In genomic region chr11:79756305-79756846, GRCm38 (mm10) we compare ENCODE assay signal across 20 mouse cellular contexts.
"Had no signal": no experiment of that assay in that cellular context is flagged by ENCODE, and none has a peak within 500 bp of the region (broad histone marks: within the 10 kb centered on the region; RNA-seq: fewer than 3 reads in every experiment).

No protein-coding gene starts in this region.

- H3K4me1 ChIP-seq: neural tube, embryonic 13.5 days had no signal

- H3K9me3 ChIP-seq: kidney, embryonic 15.5 days; limb, embryonic 12.5 days; limb, embryonic 15.5 days; liver, embryonic 13.5 days; neural tube, embryonic 13.5 days had no signal

- H3K4me2 ChIP-seq: kidney, embryonic 15.5 days; limb, embryonic 12.5 days; limb, embryonic 15.5 days; liver, embryonic 13.5 days; midbrain, embryonic 11.5 days; neural tube, embryonic 13.5 days had no signal

- DNase-seq: kidney, adult 18-20 months; kidney, postnatal 10 days; layer of hippocampus, postnatal 36 days; left cerebral cortex, postnatal 4 days; liver, embryonic 13.5 days; lung, adult 2 months; lung, postnatal 14 days; lung, postnatal 4 days; midbrain, embryonic 14.5 days; retina, postnatal 1 day; right cerebral cortex, postnatal 25 days; spleen, adult 18-20 months; thymus, adult 18-20 months; thymus, postnatal 14 days; thymus, postnatal 4 days had no signal

- H3K36me3 ChIP-seq: kidney, embryonic 15.5 days; limb, embryonic 12.5 days; limb, embryonic 15.5 days; liver, embryonic 13.5 days; neural tube, embryonic 13.5 days had no signal

- H3K9ac ChIP-seq: kidney, embryonic 15.5 days; limb, embryonic 12.5 days; limb, embryonic 15.5 days; liver, embryonic 13.5 days; neural tube, embryonic 13.5 days had no signal

- H3K4me3 ChIP-seq: kidney, embryonic 15.5 days; limb, embryonic 12.5 days; limb, embryonic 15.5 days; liver, embryonic 13.5 days; neural tube, embryonic 13.5 days had no signal

- H3K27me3 ChIP-seq: kidney, embryonic 15.5 days; limb, embryonic 12.5 days; limb, embryonic 15.5 days; neural tube, embryonic 13.5 days had no signal

- H3K27ac ChIP-seq: kidney, embryonic 15.5 days; limb, embryonic 12.5 days; liver, embryonic 13.5 days; neural tube, embryonic 13.5 days had no signal
